Mouse (Mus musculus): ENCODE results near the gene Il15ra.
"Not testable (repeated sequence)": the region's sequence is repeated elsewhere in the genome, so short reads cannot be mapped to it uniquely, and the experiment has no call there.

The Il15ra gene

DNA sequence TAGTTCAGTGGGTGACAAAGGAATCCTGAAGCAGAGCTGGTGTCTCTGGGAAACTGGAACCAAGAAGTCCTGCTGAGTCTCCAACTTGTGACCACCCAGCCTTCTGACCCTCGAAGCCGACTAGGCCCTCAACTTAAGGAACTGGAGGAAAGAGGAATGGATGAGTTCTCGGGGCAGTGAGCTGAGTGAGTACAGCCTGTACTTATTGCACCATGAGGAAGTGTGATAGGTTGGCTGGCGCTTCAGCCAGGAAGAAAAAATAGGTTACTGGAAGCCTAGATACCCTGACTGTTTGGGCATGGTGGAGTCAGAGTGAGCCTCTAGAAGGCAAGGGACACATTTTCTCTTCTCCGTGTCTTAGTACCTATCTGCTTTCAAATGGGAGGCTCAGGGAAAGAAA, 3.4 kb downstream of the Il15ra start:
- no peak for DNase-seq (ENCODE audit: low read depth, low spot score)

DNA sequence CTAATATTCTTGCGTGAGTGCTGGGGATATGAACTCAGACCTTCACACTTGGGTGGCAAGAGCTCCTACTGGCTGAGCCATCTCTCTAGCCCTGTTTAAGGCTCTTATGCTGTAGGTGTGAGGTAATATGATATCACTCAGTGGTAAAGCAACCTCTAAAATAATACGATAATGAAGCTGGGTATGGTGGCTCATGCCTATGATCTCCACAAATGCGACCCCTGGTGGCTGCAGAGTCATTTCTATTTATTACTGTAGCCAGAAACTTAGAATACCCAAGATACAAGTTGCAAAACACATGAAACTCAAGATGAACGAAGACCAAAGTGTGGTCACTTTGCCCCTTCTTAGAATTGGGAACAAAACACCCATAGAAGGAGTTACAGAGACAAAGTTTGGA, 5.0 kb downstream of the Il15ra start:
- DNase-seq (ENCODE audit: low read depth, low spot score) = not testable (repeated sequence)

DNA sequence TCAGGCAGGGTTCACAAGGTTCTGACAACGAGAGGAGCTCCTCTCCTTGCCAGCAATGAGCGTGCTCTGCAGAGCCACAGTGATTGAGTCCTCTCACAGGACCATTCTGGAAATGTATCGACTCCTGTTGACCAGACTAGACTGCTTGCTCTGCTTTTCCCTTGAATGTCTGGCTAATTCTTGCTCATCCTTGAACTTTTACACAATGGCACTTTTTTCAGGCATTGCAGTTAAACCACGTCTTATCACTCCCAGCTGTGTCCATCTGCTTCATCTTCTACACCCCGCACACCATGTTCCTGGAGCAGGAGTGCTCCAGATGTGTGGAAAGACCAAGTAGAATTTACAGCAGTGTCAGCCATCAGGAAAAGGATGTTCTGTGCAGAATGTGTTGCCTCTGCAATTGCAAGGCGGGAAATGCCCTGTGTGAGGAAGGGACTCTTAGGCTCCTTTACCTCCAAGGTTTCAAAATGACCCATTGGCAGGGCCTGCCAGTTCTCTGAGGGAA, 7.4 kb downstream of the Il15ra start:
- no peak for DNase-seq (ENCODE audit: low read depth, low spot score)

DNA sequence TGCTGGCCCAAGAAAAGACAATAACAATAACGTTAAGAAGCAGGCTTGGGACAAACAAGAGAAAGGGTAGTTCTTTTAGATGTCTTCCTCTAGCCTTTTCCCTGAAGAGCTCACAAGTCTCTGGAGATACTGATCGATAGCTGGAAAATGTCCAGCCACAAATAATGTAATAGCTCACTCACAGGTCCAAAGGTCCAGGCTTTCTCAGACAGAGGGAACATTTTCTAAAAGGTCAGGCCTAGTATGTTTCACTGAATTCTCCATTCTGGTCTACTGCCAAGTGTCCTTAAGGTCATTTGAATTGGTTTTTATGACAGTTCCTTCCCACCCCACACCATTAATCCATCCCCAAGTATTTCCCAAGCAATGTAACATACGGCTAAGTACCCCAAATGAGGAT, 7.9 kb downstream of the Il15ra start:
- no peak for DNase-seq (ENCODE audit: low read depth, low spot score)

DNA sequence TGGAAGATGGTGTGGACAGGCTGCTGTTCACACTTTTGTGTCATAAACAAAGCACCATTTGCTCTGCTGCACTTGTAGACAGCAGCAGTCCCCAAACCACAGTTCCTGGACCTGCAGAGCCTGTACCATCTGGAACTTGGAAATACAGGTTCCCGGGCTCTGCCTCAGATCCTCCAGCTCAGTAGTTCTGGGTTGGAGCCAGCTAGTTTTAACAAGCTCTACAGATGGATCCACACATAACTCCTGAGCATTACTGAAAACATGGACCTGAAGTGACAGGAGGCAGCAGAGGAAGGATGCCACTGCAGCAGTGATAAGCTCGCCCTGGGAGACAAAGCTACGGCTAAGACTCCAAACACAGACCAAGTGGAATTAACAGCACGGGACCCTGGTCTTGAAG, 9.4 kb downstream of the Il15ra start:
- DNase-seq (ENCODE audit: low read depth, low spot score) = no peak

DNA sequence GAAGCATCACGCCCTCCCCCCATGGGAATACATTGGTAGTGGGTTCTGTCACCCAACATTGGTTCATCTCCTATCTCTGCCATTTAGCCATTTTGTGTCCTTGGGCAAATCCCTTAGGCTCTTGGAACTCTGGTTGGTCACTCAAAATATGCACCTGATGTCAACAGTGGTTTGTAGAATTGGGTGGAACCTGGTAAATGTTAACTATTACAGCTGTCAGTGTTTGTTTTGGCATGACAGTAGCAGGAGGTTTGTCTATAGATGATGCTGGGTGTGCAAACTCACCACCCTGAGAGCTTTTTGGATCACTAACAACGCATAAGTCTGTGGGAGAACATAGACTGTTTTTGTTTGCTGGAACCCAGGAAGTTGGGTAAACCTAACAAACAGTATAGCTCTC, 13.5 kb downstream of the Il15ra start:
- DNase-seq (ENCODE audit: low read depth, low spot score) = no peak

DNA sequence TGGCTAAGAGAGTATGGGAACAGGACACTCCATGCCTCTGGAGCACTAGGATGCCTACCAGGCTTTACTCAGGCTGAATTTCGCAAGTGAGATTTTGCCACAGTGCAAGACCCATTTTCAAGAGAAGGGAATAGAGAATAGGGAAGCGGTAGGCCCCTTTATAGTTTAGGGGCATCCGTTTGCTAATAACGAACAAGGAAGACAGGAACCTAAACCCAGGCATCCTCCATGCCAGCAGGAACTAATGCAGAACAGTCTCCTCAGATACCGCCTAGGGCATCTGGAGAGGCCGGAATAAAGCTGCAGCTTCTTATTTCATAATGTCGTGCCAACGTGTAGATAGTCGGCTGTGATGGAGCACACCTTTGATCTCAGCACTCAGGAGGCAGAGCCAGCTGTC, 17.5 kb downstream of the Il15ra start:
- no peak for DNase-seq (ENCODE audit: low read depth, low spot score)

DNA sequence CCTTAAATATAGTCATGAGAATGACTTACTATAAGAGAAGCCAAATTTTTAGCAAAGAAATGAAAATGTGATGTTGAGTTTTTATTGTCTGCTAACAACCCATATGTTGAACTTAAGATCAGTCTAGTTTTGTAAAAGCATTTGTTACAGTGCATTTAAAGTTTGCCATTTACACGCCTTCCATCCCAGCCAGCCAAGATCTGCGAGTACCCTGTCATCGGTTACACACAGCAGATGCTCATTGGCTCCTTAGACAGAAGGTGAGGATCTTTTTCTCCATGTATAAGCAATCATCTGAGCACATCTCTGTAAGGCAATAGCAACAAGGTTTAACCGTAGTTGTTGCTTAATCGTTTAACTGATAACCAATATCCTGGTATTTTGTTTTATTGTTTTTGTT, 22.5 kb downstream of the Il15ra start:
- DNase-seq (ENCODE audit: low read depth, low spot score) = no peak

DNA sequence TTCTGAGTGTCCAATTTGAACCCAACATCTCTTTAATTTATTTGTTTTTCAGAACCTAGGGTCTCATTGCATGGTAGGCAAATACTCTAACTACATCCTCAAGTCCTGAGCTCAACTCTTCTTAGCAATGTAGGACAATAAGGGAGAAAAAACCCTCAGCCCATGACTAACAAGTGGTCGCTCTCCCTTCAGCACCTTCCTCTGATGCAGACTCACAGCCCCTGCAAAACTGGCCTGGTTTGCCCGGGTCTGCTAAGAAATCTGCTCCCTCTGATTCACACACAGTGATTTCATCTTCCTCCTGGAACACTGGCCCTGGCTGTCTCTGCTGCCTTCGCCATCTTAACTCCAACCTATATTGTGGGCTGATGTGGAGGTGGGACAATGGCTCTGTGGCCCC, 24.0 kb downstream of the Il15ra start:
- DNase-seq (ENCODE audit: low read depth, low spot score) = no peak

DNA sequence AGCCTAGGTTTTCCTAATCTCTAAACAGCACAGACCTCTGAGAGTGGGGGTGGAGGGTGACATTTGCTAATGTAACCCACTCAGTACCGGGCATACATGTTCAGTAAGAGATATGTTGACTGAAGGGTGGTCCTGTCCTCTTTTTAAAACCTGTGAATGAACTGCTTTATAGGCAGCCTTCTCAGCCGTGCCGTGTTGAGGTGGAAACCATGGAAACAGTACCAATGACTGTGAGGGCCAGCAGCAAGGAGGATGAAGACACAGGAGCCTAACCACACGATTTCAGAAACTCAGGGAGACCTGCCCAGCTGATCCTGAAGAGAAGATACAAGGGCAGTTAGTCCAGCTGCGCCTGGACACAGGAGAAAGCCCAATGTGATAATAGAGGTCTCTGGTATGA, 27.9 kb downstream of the Il15ra start:
- no peak for DNase-seq (ENCODE audit: low read depth, low spot score)

DNA sequence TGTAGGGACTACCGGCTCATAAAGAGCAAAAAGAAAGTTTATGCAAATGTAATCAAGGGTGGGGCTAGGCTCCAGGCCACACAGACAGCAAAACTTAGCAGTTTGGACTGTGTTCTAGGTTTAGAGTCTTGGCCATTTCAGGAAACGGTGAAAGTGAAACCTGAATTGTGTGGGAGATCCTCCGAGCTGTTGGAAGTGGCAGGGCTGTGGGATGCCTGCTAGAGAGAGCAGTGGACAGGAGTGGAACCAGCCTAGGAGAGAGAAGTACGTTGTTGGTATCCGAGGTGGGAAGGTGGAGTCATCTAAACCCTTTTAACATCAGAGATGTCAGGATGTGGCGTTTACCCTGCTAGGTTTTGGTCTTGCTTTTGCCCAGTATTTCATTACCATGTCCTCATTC, 30.8 kb downstream of the Il15ra start:
- no peak for DNase-seq (ENCODE audit: low read depth, low spot score)

DNA sequence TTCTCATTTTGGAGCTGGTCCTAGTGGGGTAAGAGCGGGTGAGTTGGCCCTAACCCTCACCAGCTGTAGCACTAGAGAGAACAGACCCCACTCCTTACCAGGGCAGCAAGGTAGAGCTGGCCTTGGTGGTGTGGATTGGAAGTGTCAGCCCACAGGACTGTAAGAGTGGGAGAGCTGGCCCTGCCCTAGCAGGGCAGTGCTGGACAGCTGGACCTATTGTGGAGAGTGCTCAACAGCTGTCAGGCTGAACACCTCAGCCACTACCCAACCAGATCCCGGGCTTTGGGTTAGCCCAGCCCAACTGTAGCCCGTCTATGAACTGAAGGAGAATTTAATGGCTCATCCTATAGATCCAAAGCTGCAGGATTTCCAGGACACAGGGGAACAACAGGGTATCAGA, 33.7 kb downstream of the Il15ra start:
- DNase-seq (ENCODE audit: low read depth, low spot score) = no peak

DNA sequence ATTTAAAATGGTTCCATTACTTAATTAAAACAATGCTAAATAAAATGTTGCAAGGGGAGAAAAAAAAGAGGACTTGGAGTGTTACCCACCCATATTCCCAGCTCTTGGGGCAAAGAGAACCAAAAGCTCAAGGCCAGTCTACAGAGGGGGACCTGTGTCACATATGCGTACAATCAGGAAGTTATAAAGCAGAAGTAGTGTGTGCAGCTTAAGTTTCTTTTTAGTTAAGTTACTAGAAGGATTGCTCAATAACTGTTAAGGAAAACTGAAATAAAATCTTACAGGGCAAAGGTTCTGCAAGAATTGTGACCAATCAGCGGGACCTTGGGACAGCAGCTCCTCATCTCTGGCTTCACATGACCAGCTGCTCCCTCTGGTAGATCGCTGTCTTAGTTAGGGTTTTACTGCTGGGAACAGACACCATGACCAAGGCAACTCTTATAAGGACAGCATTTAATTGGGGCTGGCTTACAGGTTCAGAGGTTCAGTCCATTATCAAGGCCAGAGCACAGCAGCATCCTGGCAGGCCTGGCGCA, 34.5 kb downstream of the Il15ra start:
- no peak for DNase-seq (ENCODE audit: low read depth, low spot score)

DNA sequence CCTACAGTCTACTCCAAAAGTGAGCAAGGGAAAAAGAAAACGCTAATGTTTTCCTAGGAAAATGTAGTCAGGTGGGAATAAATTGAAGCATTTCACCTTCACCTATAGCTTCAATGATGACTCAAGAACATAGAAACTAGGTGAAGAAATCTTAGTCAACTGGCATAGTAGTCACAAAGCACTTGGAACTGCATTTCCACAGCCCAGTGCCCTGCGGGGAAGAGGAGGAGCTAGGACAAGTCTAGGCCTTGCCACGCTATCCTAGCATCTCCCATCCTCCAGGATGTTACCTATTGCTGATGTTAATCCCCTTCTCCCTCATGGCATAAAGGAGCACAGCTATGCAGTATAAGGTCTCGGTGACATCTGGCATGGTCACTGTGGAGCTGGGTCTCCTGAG, 57.5 kb downstream of the Il15ra start:
- no peak for DNase-seq (ENCODE audit: low read depth, low spot score)

DNA sequence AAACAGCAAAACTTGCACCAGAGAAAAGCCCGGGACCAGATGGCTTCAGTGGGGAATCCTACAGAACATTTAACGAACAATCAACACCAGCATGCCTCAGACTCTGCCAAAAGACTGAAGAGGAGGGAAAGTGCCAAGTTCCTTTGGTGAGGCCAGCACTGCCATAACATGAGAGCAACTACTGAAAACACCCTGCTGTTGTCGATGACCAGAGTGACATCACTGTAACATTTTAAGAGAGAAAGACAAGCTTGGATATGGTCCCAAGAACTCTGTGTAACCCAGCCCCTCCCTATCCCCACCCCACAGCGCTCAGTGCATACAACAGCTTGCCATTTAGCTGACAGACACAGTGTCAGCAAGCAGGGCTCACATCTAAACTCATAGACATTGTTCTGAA, 60.6 kb downstream of the Il15ra start:
- DNase-seq (ENCODE audit: low read depth, low spot score) = peak; percentile 57

DNA sequence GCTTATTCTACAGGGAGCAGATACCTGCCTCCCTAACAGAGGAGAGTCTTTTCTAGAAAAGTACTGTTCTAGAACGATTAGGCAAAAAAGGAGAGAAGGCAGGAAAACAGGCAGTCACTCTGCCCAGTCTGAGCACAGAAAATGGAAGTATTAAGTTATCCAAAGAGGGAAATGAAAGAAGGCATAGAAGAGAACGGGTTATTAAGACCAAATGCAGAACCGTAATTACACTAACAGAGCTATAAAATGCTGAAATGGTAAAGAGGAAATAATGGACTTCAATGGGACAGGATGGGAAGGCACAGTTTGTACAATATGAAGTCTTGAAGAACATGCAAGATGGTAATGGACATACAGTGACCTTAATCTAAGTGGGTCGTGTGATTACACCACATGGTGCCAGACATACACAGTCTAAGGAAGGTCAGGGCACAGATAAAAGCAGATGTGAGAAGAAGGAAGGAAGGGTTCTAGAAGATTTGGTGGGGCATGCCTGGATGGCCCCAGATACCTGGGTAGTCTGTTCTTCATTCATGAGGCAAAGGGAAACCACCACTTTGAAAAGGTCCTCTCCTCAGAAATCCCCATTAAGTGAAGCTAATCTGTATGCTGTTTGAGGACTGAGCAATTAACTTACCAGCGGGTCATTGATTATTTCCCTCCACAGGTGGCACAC, 61.5 kb downstream of the Il15ra start:
- DNase-seq (ENCODE audit: low read depth, low spot score) = no peak

DNA sequence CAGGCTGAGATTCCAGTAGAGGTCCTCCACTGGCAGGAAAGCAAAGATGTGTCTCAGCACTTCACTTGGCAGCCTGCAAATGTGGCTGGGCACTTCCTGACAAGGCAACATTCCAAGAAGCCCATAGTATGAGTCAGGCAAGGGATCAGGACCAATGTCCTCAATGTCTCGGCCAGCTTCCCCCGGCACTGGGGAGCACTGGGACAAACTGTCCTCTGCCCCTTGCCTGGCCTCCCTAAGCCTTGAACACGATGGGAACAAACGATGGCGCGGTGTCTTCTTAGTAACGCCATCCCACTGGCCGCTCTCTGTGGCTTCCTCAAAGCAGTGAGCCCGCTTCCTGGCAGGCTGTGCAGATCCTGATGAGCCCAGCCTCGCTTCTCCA, 62.1 kb downstream of the Il15ra start:
- no peak for DNase-seq (ENCODE audit: low read depth, low spot score)

DNA sequence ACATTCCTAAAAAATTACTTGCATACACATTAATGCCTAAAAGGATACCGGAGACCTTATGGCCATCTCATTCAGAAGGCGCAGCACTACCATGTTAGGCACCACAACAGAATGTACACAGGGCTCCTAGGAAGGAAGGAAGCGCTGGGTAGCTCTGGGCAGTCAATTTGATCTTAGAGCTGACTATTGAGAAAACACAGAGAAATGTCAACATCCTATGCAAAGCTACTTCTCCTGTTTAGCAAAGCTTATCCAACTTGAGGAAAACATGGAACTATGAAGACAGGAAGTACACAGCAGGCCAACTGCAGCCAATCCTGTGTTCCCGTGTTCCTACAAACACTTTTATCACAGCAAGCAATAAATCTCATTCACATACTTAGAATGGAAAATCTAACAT, 66.6 kb downstream of the Il15ra start:
- DNase-seq (ENCODE audit: low read depth, low spot score) = no peak

DNA sequence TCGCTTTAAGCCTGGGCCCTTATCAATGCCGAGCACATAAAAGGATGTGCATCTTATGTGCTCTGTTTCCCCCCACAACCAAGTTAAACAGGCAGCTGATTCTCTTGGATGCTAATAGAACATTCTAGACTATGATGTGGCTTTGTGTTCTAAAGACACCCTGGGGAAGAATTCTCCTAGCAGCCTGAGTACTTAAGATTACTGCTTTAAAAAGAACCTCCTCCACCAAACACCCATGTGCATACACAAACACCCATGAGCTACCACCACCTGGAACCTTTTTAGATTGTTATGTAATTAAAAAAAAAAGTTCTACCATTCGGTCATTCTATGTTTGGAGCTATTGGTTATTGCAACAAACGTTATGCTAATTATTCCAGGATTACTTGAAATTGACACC, 67.3 kb downstream of the Il15ra start:
- DNase-seq (ENCODE audit: low read depth, low spot score) = no peak

DNA sequence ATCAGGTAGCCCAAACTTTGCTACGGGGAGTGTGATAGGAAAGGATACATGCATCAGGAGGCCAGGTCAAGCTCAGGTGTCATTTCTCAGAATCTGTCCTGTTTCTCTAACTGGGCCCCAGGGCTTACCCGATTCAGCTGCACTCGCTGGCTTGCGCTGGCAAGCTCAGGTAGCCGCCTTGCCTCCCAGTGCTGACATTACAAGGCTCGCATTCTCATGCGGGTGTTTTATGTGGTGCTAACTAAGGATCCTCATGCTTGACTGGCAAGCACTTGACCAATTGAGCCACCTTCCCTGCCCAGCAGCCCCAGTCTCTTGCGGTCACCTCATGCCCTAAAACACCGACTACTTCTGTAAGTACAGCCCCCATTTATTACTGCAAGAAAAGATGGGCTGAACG, 69.3 kb downstream of the Il15ra start:
- DNase-seq (ENCODE audit: low read depth, low spot score) = no peak

DNA sequence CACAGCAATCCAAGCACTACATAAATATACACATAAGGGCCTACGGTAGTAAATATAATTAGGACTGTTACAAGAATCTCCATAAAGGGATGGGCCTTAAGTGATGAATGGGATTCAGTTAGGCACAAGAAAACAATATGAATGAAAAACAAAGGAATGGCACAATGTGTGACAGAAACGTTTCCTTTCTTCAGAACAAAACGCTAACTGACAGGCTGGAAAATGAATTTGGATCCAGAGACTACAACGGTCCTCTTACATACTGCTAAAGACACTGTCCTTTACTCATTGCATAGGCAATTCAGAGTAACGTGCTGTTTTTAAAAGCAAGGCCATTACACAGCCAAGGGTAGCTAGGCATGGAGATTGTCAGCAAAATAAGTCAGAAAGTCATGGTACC, 70.0 kb downstream of the Il15ra start:
- DNase-seq (ENCODE audit: low read depth, low spot score) = no peak

DNA sequence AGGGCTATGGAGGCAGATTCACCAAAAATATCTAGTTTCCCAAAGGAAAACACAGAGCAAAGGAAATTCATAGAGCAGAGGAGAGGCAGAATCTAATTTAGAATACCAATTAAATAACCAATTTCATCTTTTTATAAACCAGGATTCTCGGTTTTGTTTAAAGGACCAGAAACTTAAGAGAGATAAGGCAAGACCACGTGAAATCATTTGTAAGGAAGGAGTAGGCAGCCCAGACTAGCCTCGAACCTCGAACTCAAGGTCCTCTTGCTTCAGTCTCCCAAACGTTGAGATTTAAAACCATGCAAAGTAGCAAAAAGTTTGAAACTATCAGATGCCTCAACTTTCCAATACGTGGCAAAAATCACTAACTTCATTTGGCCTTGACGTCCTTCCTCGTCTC, 71.3 kb downstream of the Il15ra start:
- DNase-seq (ENCODE audit: low read depth, low spot score) = no peak

DNA sequence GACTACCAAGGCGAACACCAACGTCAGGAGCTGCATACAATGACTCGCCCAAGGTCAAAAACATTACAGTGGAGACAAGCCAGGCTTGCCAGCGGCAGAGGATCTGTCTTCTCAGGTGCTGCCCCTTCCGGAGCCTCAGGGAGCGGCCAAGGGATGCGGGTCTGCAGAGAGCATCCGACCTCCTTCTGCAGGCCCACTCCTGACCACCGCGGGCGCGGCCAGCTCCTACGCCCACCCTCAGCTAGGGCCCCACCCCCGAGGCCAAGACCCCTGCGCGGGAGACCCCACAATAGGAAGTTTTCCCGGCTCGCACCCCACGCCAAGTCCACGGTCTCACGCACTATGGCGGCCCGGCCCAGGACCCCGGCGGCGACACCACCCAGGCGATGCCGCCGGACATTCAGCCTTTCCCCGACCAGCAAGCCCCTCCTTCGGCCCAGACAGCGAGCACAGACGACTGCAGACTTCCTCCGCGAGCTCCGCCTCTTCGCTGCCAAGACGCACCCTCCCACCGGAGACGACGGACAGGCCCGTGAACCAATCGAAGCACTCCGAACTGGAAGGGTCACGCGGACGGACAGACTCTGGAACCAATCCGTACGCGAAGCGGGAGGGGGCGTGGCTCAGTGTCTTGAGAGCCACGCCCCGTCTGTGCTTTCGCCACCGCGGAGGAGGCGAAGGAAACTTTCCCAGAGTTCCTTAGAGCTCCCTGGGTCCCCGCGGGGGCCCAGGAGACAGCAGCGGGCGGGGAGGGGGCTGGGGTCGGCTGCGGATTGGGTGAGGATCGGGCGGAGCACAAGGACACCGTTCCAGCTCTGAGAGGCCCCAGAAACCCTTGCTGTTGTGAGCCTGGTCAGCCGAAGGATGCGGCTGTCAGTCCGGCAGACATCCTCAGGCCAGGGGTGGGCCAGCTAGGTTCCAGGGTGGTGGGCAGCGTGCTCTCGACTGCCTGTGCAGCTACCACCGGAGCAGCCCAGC, 72.3 kb downstream of the Il15ra start, which contains the start of the genes Fbh1 and Ankrd16:
TSS of gene Fbh1 (minus strand) at position 492 of the 978 bp plus-strand sequence.
TSS of gene Ankrd16 (plus strand) at position 786 of the 978 bp plus-strand sequence.
- DNase-seq (ENCODE audit: low read depth, low spot score) = peak; percentile 100
